Mouse (Mus musculus) spleen, postnatal 10 days (tissue): ENCODE results near the gene Stard5.

Experiments
- DNase-seq, 2 experiments: peaks; one replicate each; pipeline ENCODE4 v3.0.0; 2021 to 2022; ENCODE audit warnings: low spot score in 2 of 2

Stard5 gene

GRCm38 (mm10) chr7:83632682-83633120, 942 bp downstream of the Stard5 start:
- DNase-seq = no peak

DNA sequence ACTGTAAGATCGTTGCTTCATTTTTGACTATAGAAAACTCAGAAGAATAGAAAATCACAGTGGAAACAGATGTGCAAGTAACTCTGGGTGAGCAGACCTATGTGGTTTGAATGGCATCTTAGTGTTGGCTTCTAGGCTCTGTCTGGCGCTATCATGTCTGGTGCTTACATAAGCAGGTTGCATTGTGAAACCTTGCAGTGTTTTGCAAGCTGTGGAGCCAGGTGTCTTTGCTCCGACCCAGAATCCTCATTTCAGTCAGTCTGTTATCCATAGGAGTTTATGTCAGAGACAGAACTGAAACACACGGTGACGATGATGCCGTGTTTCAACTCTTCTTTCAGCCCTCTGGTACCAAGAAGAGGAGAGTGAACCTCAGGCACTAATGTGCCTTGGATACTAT, 2.1 kb downstream of the Stard5 start:
- DNase-seq = no peak

- no peak for DNase-seq
These were observed 4.0 kb downstream of the Stard5 start for GRCm38 (mm10) chr7:83635726-83636125.

DNA sequence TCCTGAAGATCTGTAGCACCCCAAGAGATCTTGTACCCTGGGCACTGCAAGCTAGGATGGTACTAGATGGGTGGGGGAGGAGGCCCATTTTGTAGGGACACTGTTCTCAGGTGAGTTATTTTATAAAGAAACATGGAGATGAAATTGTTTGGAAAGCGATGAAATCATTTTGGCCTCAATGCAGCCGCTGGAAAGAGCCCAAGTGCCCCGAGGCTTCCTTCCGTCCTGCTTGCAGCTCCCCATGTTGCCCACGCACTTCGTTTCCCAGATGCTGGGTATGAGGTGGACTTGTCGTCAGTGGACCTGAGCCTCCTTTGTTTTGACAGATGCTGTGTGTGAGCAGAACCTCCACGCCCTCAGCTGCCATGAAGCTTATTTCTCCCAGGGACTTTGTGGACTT, 4.7 kb downstream of the Stard5 start:
- DNase-seq = no peak

GRCm38 (mm10) chr7:83637781-83638583, 6.2 kb downstream of the Stard5 start:
- DNase-seq = no peak

DNA sequence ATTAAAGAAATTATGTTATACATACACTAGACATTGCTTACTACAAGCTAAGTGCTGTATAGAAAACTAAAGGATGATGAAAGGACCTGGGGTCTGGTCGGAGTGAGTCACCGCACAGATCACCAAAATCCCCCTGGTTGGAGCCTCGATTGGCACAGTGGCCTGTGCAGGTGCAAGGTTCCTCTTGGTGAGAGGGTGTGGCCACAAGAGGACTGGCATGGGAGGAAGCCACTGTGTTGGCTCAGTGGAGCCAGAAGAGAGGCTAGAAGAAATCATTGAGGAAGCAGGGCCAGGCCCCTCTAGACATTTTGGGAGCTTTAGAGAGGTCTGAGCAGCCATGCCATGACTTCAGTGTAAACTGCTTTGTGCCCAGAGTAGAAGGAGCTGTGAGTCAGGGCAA, 7.3 kb downstream of the Stard5 start:
- DNase-seq = peak in 1 of 2 experiments; percentile 58

GRCm38 (mm10) chr7:83640581-83640980, 8.8 kb downstream of the Stard5 start:
- DNase-seq = no peak

DNA sequence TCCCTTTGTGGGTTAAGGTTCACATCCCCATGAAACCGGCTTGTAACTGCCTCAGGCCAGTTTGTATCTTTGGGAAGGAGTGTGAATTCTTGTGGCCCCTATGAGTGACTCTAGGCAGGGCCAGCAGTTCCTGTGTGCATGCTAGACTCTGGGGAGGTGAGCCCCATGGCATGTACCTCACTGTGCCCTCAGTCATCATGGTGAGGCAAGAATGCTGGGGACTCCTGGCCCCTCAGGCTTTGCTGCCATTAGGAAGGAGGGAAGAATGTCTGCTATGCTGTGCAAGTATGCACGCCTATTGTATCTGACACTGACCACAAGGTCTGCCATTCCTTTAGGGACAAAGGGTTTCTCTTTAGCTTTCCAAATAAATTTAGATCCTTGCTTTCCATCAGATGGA, 9.4 kb downstream of the Stard5 start:
- no peak for DNase-seq

DNA sequence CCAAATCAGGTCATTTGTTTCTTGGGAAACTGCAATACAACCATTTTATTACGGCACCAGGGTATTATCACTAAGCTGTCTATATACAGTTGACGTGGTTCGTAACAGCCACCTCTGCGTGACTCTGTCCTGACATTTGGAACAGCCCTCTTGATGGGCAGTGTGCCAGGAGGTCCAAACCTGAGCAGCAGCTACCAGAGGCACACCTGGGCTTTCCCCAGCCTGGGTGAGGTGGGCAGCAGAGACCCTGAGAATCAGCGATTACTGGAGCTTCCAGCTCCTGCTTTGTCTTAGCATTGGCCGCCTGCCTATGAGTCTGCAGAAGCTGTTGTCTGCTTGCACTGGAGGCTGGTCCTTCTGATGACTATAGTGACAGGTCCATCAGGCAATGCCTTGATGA, 11.8 kb downstream of the Stard5 start:
- no peak for DNase-seq

DNA sequence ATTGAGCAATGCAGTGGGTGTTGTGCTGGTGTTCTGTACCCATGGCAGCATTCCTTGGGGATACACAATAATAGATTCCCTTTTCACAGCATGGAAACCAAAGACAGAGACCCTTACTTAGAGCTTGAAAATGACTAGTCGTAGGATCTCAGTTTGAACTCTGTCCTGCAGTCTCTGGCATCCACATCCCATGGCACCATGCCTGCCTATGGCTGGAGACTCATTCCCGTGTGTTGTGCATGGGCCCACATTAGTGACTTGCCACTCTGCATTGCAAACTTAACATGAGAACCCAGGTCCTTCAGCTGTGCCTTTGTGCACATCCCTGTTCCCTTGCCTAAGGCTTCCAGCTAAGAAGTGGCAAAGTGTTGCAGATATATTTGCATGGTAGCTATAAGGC, 13.0 kb downstream of the Stard5 start:
- DNase-seq = no peak

DNA sequence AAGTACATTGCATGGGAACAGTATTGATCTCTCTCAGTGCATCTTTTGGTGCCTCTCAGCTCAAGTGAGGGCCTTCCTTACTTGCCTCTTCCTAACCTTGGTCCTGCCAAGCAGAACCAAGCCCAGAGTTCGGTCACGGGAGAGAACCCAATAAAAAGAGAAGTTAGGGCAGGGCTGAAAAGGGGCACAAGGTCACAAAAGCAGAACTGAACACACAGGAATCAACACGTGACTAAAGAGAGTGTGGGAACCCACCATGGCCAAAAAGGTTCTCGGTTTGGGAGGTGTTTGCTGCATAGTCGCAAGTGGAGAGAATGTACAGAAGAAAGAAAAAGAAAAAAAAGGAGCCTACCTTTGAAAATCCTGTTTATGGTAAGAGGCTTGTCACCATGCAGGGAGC, 13.7 kb downstream of the Stard5 start:
- DNase-seq = peak in 1 of 2 experiments; percentile 53

DNA sequence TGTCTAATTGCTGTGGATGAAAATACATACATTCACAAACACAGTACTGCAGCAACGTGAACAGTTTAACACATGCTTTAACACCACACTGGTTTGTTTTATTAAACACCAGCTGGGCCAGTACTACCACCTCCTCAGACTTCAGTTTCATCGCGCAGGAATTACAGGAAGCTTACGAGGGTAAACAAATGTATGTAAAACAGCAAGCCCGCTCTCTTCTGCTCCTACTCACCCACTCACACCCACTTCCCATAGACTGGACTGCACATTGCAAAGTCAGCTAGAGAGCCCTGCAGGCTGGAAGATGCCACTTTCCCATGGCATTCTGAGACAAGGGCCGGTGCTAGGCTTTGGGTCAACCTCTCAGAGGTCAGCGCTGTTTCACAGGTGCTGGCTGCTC, 17.0 kb downstream of the Stard5 start:
- DNase-seq = no peak

GRCm38 (mm10) chr7:83650638-83651037, 18.9 kb downstream of the Stard5 start:
- DNase-seq = no peak

DNA sequence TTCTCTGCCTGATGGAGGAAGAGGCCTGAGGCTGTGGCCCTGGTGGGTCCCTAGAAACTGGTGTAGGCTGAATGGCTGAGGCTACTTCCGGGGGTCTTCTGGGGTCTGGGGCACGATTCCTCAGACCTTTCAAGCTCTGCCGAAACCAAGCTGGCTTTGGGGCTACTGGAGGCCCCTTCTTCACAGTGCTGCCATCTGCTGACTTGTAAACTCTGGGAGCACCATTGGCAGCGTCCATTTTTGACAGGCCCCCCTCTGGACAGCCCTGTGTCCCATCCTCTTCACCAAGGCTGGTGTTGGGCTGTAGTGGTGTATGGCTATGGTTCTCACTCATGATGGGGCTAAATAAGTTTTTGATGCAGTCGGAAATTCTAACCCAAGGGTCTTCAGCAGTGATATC, 20.7 kb downstream of the Stard5 start:
- no peak for DNase-seq

DNA sequence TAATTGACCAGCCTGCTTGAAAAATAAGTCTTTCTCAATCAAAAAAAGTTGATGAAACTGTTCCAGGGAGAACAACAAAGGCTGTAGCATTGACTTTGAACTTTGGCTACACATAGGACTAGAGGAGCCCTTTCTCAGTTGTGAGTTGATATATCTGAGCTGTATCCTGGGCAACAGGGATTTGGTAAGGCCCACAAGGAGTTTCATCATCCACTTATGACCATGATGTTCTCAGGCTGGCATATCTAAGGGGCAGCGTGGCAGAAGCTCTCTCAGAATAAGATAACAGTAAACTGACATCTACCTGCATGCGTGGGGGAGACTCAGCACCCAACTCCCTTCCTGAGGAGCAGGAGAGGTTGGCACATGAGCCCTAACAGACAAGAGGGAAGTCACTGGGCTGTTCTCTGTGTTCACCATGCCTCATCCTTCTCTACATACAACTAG, 21.9 kb downstream of the Stard5 start:
- no peak for DNase-seq

- no peak for DNase-seq
These were observed 22.4 kb downstream of the Stard5 start for GRCm38 (mm10) chr7:83654196-83654595.

GRCm38 (mm10) chr7:83654938-83655630, 23.3 kb downstream of the Stard5 start:
- DNase-seq = peak; percentile 36 to 73

DNA sequence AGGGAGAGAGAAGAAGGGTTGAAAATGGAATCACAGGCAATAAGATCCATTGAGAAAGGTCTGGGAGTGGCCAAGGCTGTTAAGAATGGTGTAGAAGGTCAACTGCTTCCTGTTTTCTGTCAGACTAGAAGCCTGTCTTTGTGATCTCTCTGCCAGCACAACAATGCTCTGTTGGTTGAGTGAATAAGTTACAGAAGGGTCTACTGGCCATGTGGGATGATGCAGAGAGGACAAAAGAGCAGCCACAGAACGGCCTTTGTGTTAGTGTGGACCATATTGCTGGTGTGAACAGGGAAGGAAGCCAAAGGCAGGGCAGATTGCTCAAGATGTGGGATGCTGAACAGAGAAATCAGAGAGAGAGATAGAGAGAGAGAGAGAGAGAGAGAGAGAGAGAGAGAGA, 27.0 kb downstream of the Stard5 start:
- no peak for DNase-seq

- peak in 1 of 2 experiments; percentile 52 for DNase-seq
These were observed 27.7 kb downstream of the Stard5 start for GRCm38 (mm10) chr7:83659159-83660065.

DNA sequence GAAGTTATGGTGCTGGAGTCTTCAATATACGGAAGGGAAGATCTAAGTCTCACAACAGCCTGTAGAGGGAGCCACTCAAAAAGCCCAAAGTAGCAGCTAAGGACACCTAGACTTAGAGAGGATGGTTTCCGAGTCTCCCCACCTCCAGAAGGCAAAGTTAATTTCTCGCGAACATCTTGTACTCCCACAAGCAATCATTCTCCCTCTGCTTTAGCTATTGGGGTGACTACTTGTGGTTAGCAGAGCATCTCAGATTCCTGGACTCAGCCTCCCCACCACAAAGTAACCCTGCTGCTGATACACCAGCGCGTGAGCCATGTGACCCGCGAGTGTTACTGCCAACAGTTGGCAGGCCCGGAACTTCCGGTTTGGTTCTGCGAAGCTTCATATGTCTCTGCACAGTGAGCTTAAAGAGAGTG, 28.5 kb downstream of the Stard5 start:
- peak in 1 of 2 experiments; percentile 56 for DNase-seq

DNA sequence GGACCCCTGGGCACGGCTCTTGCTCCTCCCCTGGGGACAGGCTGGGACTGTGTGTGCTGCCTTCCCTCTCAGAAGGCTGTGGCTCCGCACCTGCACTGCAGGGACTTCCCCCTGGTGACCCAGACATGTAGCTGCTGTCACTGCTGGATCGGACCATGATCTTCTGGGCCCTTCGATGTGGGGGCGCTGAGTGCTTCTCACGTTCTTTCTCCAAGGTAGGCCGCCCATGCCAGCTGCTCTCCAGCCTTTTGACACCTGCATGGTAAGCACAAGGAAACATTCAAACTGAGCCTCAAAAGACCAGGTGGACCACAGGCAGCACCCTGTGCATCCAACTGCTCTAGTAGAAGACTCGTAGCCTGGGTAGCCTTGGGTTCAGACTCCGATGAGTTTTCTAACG, 29.3 kb downstream of the Stard5 start:
- DNase-seq = peak in 1 of 2 experiments; percentile 52

GRCm38 (mm10) chr7:83661763-83662162, 30.0 kb downstream of the Stard5 start:
- DNase-seq = no peak
